Mouse (Mus musculus) liver, postnatal 0 days (tissue): ENCODE measurements around the gene Acad10. TPM values are rescaled to one million over a fixed set of nuclear protein-coding genes. Genes with fewer than 3 reads are reported as not detected.
"Not testable (repeated sequence)": the region's sequence is repeated elsewhere in the genome, so short reads cannot be mapped to it uniquely, and the experiment has no call there.

Experiments used
- ATAC-seq: fragments of 200-750 bp; cut with Nextera tagmentation; 2 replicates; pipeline ENCODE4 v1.8.0; 2017; ENCODE audit warnings: mild to moderate bottlenecking, moderate library complexity
- DNase-seq: peaks from one replicate; pipeline ENCODE4 v3.0.0-alpha.2; 2016
- H3K27ac ChIP-seq: fragments of 300-500 bp; sonication (generic); 2 replicates; pipeline ENCODE4 v1.5.1; 2014; ENCODE audit warnings: antibody characterized with exemption, moderate library complexity, mild to moderate bottlenecking, low read depth
- H3K27me3 ChIP-seq: fragments of 300-500 bp; sonication (generic); 2 replicates; pipeline ENCODE4 v1.6.1; 2014; ENCODE audit warnings: low read length, control low read depth, mixed read lengths; ENCODE audit not compliant: insufficient read depth
- H3K36me3 ChIP-seq: fragments of 300-500 bp; sonication (generic); replicated peaks from 2 replicates; pipeline ENCODE4 v1.6.1; 2014; ENCODE audit warnings: mild to moderate bottlenecking, control low read depth, low read length, moderate library complexity, mixed read lengths; ENCODE audit not compliant: insufficient read depth
- H3K4me1 ChIP-seq: fragments of 300-500 bp; sonication (generic); 2 replicates; pipeline ENCODE4 v1.6.1; 2014; ENCODE audit warnings: antibody characterized with exemption, mild to moderate bottlenecking, control low read depth; ENCODE audit not compliant: insufficient read depth
- H3K4me2 ChIP-seq: fragments of 300-500 bp; sonication (generic); 2 replicates; pipeline ENCODE4 v1.6.1; 2014; ENCODE audit warnings: low read depth, mild to moderate bottlenecking, low read length, moderate library complexity, mixed read lengths
- H3K4me3 ChIP-seq: fragments of 300-500 bp; sonication (generic); 2 replicates; pipeline ENCODE4 v1.5.1; 2014; ENCODE audit warnings: low read depth, low read length
- H3K9ac ChIP-seq: fragments of 300-500 bp; sonication (generic); replicated peaks from 2 replicates; pipeline ENCODE4 v1.6.1; 2014; ENCODE audit warnings: mild to moderate bottlenecking, moderate library complexity
- H3K9me3 ChIP-seq: fragments of 300-500 bp; sonication (generic); 2 replicates; pipeline ENCODE4 v1.6.1; 2016; ENCODE audit warnings: mild to moderate bottlenecking, control low read depth, low read length, mixed read lengths
- CTCF ChIP-seq: sonication (generic); IDR thresholded peaks from 2 replicates; pipeline ENCODE4 v1.5.1; 2016; ENCODE audit warnings: antibody characterized with exemption, low read depth
- EP300 ChIP-seq: IDR thresholded peaks from 2 replicates; pipeline ENCODE4 v1.6.1; 2016; ENCODE audit warnings: antibody characterized with exemption, low read depth, mild to moderate bottlenecking
- WGBS: fragments of 180-500 bp; shearing (Covaris S2); extraction: QIAGEN DNeasy Blood & Tissue Kit; methylation state at CpG from one replicate; pipeline ENCODE4 v1.1.7; 2014; ENCODE audit not compliant: insufficient replicate concordance; 5-methylcytosine and 5-hydroxymethylcytosine counted together
- polyA plus RNA-seq: library from polyadenylated mRNA; unstranded; fragments of >200 nt; fragmentation: Nextera tagmentation; extraction: Ambion mirVana; gene quantifications from 2 replicates; pipeline ENCODE4 v1.2.1, GENCODE M21; 2015

Acad10 gene
- polyA plus RNA-seq, 1 experiment from 2014 or later, result 6.5 TPM

DNA sequence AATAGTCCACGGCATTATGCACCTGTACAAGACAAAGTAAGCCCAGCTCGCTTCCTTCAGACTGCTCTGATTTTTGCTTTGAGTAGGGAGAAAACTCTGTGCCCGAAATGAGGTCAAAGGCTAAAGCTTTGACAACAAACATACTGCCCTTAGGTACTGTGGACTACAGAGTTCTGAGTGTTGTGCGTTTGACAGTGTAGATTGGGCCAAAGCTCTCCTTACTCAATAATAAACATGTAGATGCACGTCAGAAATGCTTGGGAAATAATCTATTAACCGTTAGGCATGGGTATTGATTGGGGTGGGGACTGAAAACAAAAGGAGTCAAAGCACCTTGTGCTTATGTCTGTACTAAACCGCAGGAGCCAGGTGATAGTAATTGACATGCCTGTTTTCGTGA is 3.1 kb upstream of the Acad10 start:
- Histone ChIP-seq H3K27me3 (no peaks in the 10 kb centered on the region), H3K4me2 (peak overlapping the region; percentile 22; the same call in 1 of the 2 replicates), H3K27ac (peak overlapping the region; percentile 90), H3K9ac (no peak overlapping the region; the same call in 1 of the 2 replicates), H3K4me1 (peaks cover 25% of the 10 kb centered on the region), H3K4me3 (no peak overlapping the region), H3K9me3 (no peaks in the 10 kb centered on the region), H3K36me3 (peaks cover 44% of the 10 kb centered on the region)
- 70% methylated on average over 8 of the region's 8 CpGs for WGBS
- ATAC-seq (peak; percentile 75), DNase-seq (no peak)
- TF ChIP-seq EP300 (peak; percentile 78), CTCF (no peak)

- no peaks in the 10 kb centered on the region for H3K27me3 ChIP-seq
- H3K9ac ChIP-seq, result peak overlapping the region; percentile 93
- peak overlapping the region; percentile 94 for H3K4me3 ChIP-seq
- H3K36me3 ChIP-seq, result peaks cover 28% of the 10 kb centered on the region
- 90% methylated on average over 5 of the region's 5 CpGs for WGBS
- H3K4me1 ChIP-seq, result peaks cover 18% of the 10 kb centered on the region
- no peak for ATAC-seq
- H3K4me2 ChIP-seq, result peak overlapping the region; percentile 96
- TF ChIP-seq EP300, result no peak
- TF ChIP-seq CTCF, result no peak
- H3K9me3 ChIP-seq, result no peaks in the 10 kb centered on the region
- no peak for DNase-seq
- peak overlapping the region; percentile 90 for H3K27ac ChIP-seq
Observed at GRCm38 (mm10) chr5:121661494-121661893, 1.2 kb upstream of the Acad10 start.

- no peak for DNase-seq
- WGBS, result 0% methylated on average over 21 of the region's 26 CpGs
- Histone ChIP-seq H3K27me3 (no peaks in the 10 kb centered on the region), H3K4me2 (peak overlapping the region; percentile 96), H3K9ac (peak overlapping the region; percentile 93), H3K4me1 (peaks cover 18% of the 10 kb centered on the region), H3K36me3 (peaks cover 23% of the 10 kb centered on the region), H3K9me3 (no peaks in the 10 kb centered on the region), H3K27ac (peak overlapping the region; percentile 90), H3K4me3 (peak overlapping the region; percentile 94)
- peak; percentile 5; the same call in 1 of the 2 replicates for ATAC-seq
- TF ChIP-seq CTCF (no peak), EP300 (no peak)
Observed at GRCm38 (mm10) chr5:121660897-121661254, 562 bp upstream of the Acad10 start.

DNA sequence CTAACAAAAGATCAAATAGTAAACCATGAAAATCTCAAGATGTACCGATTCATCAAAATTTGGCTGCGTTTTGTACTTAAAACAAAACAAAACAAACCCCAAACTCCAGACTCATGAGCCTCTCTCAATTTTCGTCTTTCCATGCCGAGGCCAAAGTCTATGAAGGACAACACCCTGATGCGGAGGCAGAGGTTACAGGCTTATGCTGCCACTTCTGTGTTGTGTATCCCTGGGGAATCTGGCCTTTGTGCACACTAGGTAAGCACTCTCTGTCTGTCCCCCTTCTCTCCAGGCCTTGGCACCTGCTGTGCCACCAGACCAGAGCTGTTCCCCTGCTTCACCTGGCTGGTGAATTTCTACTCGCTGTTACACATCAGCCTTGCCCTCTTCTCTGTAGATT is 2.7 kb downstream of the Acad10 start:
- WGBS, result 83% methylated on average over 6 of the region's 6 CpGs
- not testable (repeated sequence) for H3K27ac ChIP-seq, H3K4me3 ChIP-seq, DNase-seq, H3K4me2 ChIP-seq, H3K9ac ChIP-seq, H3K27me3 ChIP-seq, ATAC-seq, H3K9me3 ChIP-seq, H3K36me3 ChIP-seq
- peaks cover 18% of the 10 kb centered on the region for H3K4me1 ChIP-seq

DNA sequence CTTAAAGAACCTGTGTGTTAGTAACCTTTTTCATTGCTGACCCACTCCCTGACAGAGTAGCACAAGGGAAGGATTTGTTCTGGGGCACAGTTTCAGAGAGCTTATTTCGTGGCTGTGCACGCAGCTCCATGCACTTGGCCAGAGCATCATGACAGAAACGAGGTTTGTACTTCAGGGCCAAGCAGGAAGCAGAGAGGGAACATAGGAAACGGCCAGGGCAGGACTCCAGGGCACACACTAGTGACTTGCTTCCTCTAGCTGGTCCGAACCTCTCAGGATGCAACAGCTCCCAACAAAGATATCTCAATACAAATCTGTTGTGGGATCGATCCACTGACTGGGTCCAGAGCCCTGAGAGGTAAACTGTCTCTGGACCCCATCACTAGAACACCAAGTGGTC is 3.4 kb downstream of the Acad10 start:
- 53% methylated on average over 6 of the region's 6 CpGs for WGBS
- H3K9ac ChIP-seq, ATAC-seq, H3K4me2 ChIP-seq, DNase-seq, H3K27me3 ChIP-seq, H3K9me3 ChIP-seq, H3K36me3 ChIP-seq, H3K4me3 ChIP-seq, H3K27ac ChIP-seq: not testable (repeated sequence)
- H3K4me1 ChIP-seq, result peaks cover 11% of the 10 kb centered on the region

GRCm38 (mm10) chr5:121654526-121654925 is 5.8 kb downstream of the Acad10 start:
- Histone ChIP-seq H3K36me3 (no peaks in the 10 kb centered on the region), H3K27ac (no peak overlapping the region), H3K27me3 (no peaks in the 10 kb centered on the region), H3K4me3 (no peak overlapping the region), H3K9me3 (no peaks in the 10 kb centered on the region), H3K4me2 (no peak overlapping the region), H3K4me1 (peaks cover 2% of the 10 kb centered on the region), H3K9ac (no peak overlapping the region)
- TF ChIP-seq EP300 (no peak), CTCF (no peak)
- ATAC-seq, result no peak
- WGBS, result 81% methylated on average over 4 of the region's 4 CpGs
- no peak for DNase-seq

DNA sequence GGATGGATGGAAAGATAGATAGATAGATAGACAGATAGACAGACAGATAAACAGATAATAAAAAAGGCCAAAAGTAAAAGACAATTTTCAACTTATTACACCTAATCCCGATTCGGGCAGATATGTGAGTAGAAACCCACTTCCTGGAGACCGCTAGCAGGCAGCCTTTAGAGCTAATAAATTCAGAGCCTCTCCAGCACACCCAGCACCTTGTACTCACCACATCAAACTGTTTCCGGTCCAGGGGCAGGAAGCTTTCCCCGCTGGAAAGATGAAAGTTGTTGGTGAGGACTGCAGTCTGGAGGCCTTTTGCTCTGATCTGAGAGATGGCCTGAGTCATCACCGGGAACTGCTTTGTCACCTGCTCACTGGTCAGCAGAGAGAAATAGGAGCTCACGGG is 11.2 kb downstream of the Acad10 start:
- TF ChIP-seq EP300 (no peak), CTCF (no peak)
- H3K27ac ChIP-seq, result no peak overlapping the region
- no peaks in the 10 kb centered on the region for H3K9me3 ChIP-seq
- H3K4me3 ChIP-seq, result no peak overlapping the region
- H3K36me3 ChIP-seq, result peaks cover 17% of the 10 kb centered on the region; the same call in 1 of the 2 replicates
- DNase-seq, result no peak
- H3K4me2 ChIP-seq, result no peak overlapping the region
- no peaks in the 10 kb centered on the region for H3K27me3 ChIP-seq
- H3K9ac ChIP-seq, result no peak overlapping the region
- no peaks in the 10 kb centered on the region for H3K4me1 ChIP-seq
- WGBS, result 69% methylated on average over 7 of the region's 7 CpGs
- no peak for ATAC-seq
